Mouse (Mus musculus) liver, embryonic 11.5 days (tissue): ENCODE data around the gene Tgfbr3l. TPM values are rescaled to one million over a fixed set of nuclear protein-coding genes. Genes with fewer than 3 reads are reported as not detected.
A peak's percentile ranks its signal among the peaks of the same experiment; 100 is the strongest.

Experiments used
- ATAC-seq: fragments of 200-750 bp; cut with Nextera tagmentation; replicated peaks from 2 replicates; pipeline ENCODE4 v1.8.0; 2017; ENCODE audit warnings: moderate number of reproducible peaks, mild to moderate bottlenecking, moderate TSS enrichment, moderate library complexity; ENCODE audit not compliant: low FRiP score
- DNase-seq: peaks from one replicate; pipeline ENCODE4 v3.0.0-alpha.2; 2017; ENCODE audit warnings: low spot score
- H3K27ac ChIP-seq: fragments of 300-500 bp; sonication (generic); 2 replicates; pipeline ENCODE4 v1.5.1; 2014; ENCODE audit warnings: mild to moderate bottlenecking, low read depth, low read length, control low read depth
- H3K27me3 ChIP-seq: fragments of 300-500 bp; sonication (generic); replicated peaks from 2 replicates; pipeline ENCODE4 v1.6.1; 2014; ENCODE audit warnings: low read length, mixed read lengths; ENCODE audit not compliant: control insufficient read depth, insufficient read depth
- H3K36me3 ChIP-seq: fragments of 300-500 bp; sonication (generic); 2 replicates; pipeline ENCODE4 v1.6.1; 2014; ENCODE audit warnings: mild to moderate bottlenecking, low read length, moderate library complexity, mixed read lengths; ENCODE audit not compliant: control insufficient read depth, insufficient read depth
- H3K4me1 ChIP-seq: fragments of 300-500 bp; sonication (generic); replicated peaks from 2 replicates; pipeline ENCODE4 v1.6.1; 2014; ENCODE audit warnings: low read length, mixed read lengths; ENCODE audit not compliant: control insufficient read depth, insufficient read depth
- H3K4me2 ChIP-seq: fragments of 300-500 bp; sonication (generic); 2 replicates; pipeline ENCODE4 v1.6.1; 2014; ENCODE audit warnings: mild to moderate bottlenecking, control low read depth, moderate library complexity
- H3K4me3 ChIP-seq: fragments of 300-500 bp; sonication (generic); 2 replicates; pipeline ENCODE4 v1.5.1; 2014; ENCODE audit warnings: low read depth, low read length, control low read depth
- H3K9ac ChIP-seq: fragments of 300-500 bp; sonication (generic); 2 replicates; pipeline ENCODE4 v1.6.1; 2014; ENCODE audit warnings: low read depth, low read length, control low read depth
- H3K9me3 ChIP-seq: fragments of 300-500 bp; sonication (generic); 2 replicates; pipeline ENCODE4 v1.6.1; 2016; ENCODE audit warnings: low read length, inconsistent platforms, mixed read lengths; ENCODE audit not compliant: control insufficient read depth
- WGBS: fragments of 180-500 bp; shearing (Covaris S2); extraction: QIAGEN DNeasy Blood & Tissue Kit; methylation state at CpG from one replicate; pipeline ENCODE4 v1.1.7; 2014; 5-methylcytosine and 5-hydroxymethylcytosine counted together
- polyA plus RNA-seq: library from polyadenylated mRNA; unstranded; fragments of >200 nt; fragmentation: Nextera tagmentation; extraction: Ambion mirVana; gene quantifications from 2 replicates; pipeline ENCODE4 v1.2.1, GENCODE M21; 2014

Tgfbr3l gene
- polyA plus RNA-seq, 1 experiment from 2014 or later = 1.7 TPM

GRCm38 (mm10) chr8:4245061-4245460, 3.0 kb upstream of the Tgfbr3l start:
- 91% methylated on average over 5 of the region's 5 CpGs for WGBS
- Histone ChIP-seq H3K27me3 (no peaks in the 10 kb centered on the region), H3K36me3 (peaks cover 40% of the 10 kb centered on the region), H3K9ac (no peak overlapping the region), H3K4me2 (no peak overlapping the region), H3K4me3 (no peak overlapping the region), H3K4me1 (peaks cover 23% of the 10 kb centered on the region), H3K9me3 (no peaks in the 10 kb centered on the region), H3K27ac (no peak overlapping the region)
- ATAC-seq (no peak), DNase-seq (no peak)

- H3K4me2 ChIP-seq = no peak overlapping the region
- peaks cover 21% of the 10 kb centered on the region for H3K4me1 ChIP-seq
- no peaks in the 10 kb centered on the region for H3K9me3 ChIP-seq
- H3K4me3 ChIP-seq = no peak overlapping the region
- H3K27me3 ChIP-seq = no peaks in the 10 kb centered on the region
- no peak for DNase-seq
- H3K36me3 ChIP-seq = peaks cover 40% of the 10 kb centered on the region
- ATAC-seq = no peak
- no peak overlapping the region for H3K9ac ChIP-seq
- 87% methylated on average over 13 of the region's 13 CpGs for WGBS
- H3K27ac ChIP-seq = no peak overlapping the region
These were observed 2.3 kb upstream of the Tgfbr3l start for GRCm38 (mm10) chr8:4245737-4246136.

- ATAC-seq = no peak
- Histone ChIP-seq H3K4me1 (peaks cover 18% of the 10 kb centered on the region), H3K4me2 (no peak overlapping the region), H3K4me3 (no peak overlapping the region), H3K9me3 (no peaks in the 10 kb centered on the region), H3K36me3 (peaks cover 38% of the 10 kb centered on the region), H3K9ac (no peak overlapping the region), H3K27me3 (no peaks in the 10 kb centered on the region), H3K27ac (no peak overlapping the region)
- WGBS = 82% methylated on average over 8 of the region's 8 CpGs
- no peak for DNase-seq
These were observed 773 bp upstream of the Tgfbr3l start for GRCm38 (mm10) chr8:4247241-4247640.

GRCm38 (mm10) chr8:4249213-4249612, 1.2 kb downstream of the Tgfbr3l start:
- no peak for DNase-seq
- 39% methylated on average over 29 of the region's 29 CpGs for WGBS
- H3K9me3 ChIP-seq = no peaks in the 10 kb centered on the region
- H3K9ac ChIP-seq = no peak overlapping the region
- H3K4me3 ChIP-seq = no peak overlapping the region
- no peak overlapping the region for H3K27ac ChIP-seq
- H3K4me1 ChIP-seq = peaks cover 27% of the 10 kb centered on the region
- ATAC-seq = no peak
- no peaks in the 10 kb centered on the region for H3K27me3 ChIP-seq
- H3K36me3 ChIP-seq = peaks cover 28% of the 10 kb centered on the region
- no peak overlapping the region for H3K4me2 ChIP-seq

- Histone ChIP-seq H3K36me3 (peaks cover 18% of the 10 kb centered on the region), H3K4me3 (no peak overlapping the region), H3K9me3 (no peaks in the 10 kb centered on the region), H3K4me2 (no peak overlapping the region), H3K27ac (no peak overlapping the region), H3K9ac (no peak overlapping the region), H3K4me1 (peaks cover 28% of the 10 kb centered on the region), H3K27me3 (no peaks in the 10 kb centered on the region)
- ATAC-seq = peak; percentile 40
- peak; percentile 84 for DNase-seq
- WGBS = 35% methylated on average over 26 of the region's 26 CpGs
These were observed 2.4 kb downstream of the Tgfbr3l start for GRCm38 (mm10) chr8:4250306-4250970.

GRCm38 (mm10) chr8:4252116-4252760, 4.2 kb downstream of the Tgfbr3l start:
- Histone ChIP-seq H3K4me3 (peak overlapping the region; percentile 85), H3K27me3 (no peaks in the 10 kb centered on the region), H3K36me3 (peaks cover 17% of the 10 kb centered on the region), H3K4me2 (peak overlapping the region; percentile 92), H3K9ac (peak overlapping the region; percentile 90), H3K27ac (peak overlapping the region; percentile 78), H3K9me3 (no peaks in the 10 kb centered on the region), H3K4me1 (peaks cover 28% of the 10 kb centered on the region)
- 40% methylated on average over 8 of the region's 8 CpGs for WGBS
- ATAC-seq = no peak
- DNase-seq = no peak

GRCm38 (mm10) chr8:4252934-4253841, 5.2 kb downstream of the Tgfbr3l start, which contains the start of gene Snapc2:
Gene Snapc2 (plus strand): TSS chr8:4253080.
- peak within 1 kb of the TSS; percentile 90 for H3K9ac ChIP-seq
- H3K9me3 ChIP-seq = no peaks in the 10 kb centered on the region
- peaks cover 14% of the 10 kb centered on the region for H3K36me3 ChIP-seq
- H3K27me3 ChIP-seq = no peaks in the 10 kb centered on the region
- H3K4me3 ChIP-seq = peak within 1 kb of the TSS; percentile 85
- WGBS = under 1% methylated on average over 69 of the region's 69 CpGs
- peaks cover 32% of the 10 kb centered on the region for H3K4me1 ChIP-seq
- H3K4me2 ChIP-seq = peak within 1 kb of the TSS; percentile 92
- peak; percentile 94 for DNase-seq
- peak within 1 kb of the TSS; percentile 78 for H3K27ac ChIP-seq
- peak; percentile 91 for ATAC-seq

- Histone ChIP-seq H3K4me1 (peaks cover 34% of the 10 kb centered on the region), H3K36me3 (peaks cover 14% of the 10 kb centered on the region), H3K27ac (peak overlapping the region; percentile 13; the same call in 1 of the 2 replicates), H3K27me3 (no peaks in the 10 kb centered on the region), H3K9me3 (no peaks in the 10 kb centered on the region), H3K4me3 (peak overlapping the region; percentile 85), H3K4me2 (peak overlapping the region; percentile 92), H3K9ac (no peak overlapping the region)
- ATAC-seq = no peak
- no peak for DNase-seq
- 70% methylated on average over 6 of the region's 6 CpGs for WGBS
These were observed 6.0 kb downstream of the Tgfbr3l start for GRCm38 (mm10) chr8:4254001-4254400.
